Mouse (Mus musculus) gastrocnemius, adult 8-10 months (tissue): Measurements from ENCODE around the gene Cfap65. TPM values are rescaled to one million over a fixed set of nuclear protein-coding genes. Genes with fewer than 3 reads are reported as not detected.
A peak's percentile ranks its signal among the peaks of the same experiment; 100 is the strongest.

Experiments
- DNase-seq, 2 experiments: peaks; one replicate each; pipeline ENCODE4 v3.0.0; 2022; ENCODE audit warnings: low spot score in 2 of 2
- total RNA-seq, 4 experiments: library from RNA; stranded (reverse); gene quantifications; 2 replicates each; pipeline ENCODE4 v1.2.4; 2022

Gene Cfap65
- total RNA-seq, result not detected

DNA sequence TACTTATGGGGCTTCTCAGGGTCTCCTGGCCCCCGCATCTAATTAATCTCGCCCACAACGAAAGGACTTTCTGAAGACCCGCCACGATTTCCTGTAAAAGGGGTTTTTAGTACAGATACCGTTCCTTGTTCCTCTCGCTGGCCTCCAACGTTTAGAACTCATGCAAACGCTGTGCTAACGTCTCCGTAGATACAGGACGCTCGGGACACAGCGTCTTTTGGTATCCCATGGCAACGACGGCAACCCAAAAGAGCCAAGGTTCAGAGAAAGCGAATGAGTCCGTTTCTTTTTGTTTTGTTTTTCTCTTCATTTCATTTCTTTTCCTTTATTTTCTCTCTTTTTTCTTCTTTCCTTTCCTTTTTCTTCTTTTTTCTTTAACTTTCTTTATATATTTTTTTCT, at the start of gene Cfap65:
TSS of gene Cfap65 (minus strand) at position 198 of the 400 bp plus-strand sequence.
- DNase-seq, result no peak

- DNase-seq, result no peak
Observed at GRCm38 (mm10) chr1:74977001-74977400, 41.6 kb upstream of the Cfap65 start.

- DNase-seq, result no peak
Observed at GRCm38 (mm10) chr1:74975936-74976335, 40.5 kb upstream of the Cfap65 start.

DNA sequence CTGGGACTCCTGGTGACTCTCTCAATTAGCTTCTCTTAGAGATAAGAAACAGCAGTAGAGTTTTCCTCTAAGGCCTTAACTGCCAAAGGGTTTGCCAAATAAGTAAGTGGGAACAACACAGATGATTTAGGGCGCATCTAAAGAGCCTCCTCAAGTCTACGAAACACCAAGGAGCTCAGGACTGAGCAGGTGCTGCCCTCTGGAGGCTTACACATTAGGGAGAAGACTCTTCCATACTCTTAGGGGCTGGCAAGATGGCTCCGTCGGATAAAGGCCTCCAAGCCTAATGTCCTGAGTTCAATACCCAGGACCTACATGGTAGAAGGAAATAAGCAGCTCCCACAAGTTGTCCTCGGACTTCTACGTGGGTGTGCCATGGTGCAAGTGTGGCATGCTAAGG, 38.2 kb upstream of the Cfap65 start:
- no peak for DNase-seq

GRCm38 (mm10) chr1:74971353-74972050, 36.1 kb upstream of the Cfap65 start:
- no peak for DNase-seq

DNA sequence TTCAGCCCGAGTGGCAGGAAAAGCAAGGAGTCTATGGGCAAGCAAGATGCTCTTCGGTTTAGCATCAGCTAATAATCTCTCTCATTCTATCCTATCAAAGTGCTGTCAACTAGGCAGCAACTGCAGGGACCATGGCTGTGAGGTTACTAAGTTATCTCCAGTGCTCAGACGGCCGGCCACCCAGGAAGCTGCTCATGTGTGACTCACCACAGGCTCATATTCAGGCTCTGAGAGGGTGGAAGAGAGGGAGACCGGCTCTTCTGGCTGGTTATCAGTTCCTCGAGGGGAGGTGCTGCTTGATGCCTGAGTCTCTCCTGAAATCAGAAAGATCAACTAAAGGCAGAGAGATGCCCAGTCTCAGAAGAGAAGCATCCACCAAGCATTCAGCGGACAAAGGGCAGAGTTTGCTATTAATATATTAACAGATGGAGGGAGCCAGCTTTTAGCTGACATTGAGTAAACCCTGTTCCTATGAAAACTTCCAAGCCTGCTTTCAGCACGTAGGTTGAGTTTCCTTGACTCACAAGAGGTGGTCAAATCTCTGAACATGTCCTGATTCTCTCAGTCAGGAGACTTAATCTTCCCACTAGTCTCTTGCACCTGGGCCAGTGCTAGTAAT, 32.7 kb upstream of the Cfap65 start:
- no peak for DNase-seq

DNA sequence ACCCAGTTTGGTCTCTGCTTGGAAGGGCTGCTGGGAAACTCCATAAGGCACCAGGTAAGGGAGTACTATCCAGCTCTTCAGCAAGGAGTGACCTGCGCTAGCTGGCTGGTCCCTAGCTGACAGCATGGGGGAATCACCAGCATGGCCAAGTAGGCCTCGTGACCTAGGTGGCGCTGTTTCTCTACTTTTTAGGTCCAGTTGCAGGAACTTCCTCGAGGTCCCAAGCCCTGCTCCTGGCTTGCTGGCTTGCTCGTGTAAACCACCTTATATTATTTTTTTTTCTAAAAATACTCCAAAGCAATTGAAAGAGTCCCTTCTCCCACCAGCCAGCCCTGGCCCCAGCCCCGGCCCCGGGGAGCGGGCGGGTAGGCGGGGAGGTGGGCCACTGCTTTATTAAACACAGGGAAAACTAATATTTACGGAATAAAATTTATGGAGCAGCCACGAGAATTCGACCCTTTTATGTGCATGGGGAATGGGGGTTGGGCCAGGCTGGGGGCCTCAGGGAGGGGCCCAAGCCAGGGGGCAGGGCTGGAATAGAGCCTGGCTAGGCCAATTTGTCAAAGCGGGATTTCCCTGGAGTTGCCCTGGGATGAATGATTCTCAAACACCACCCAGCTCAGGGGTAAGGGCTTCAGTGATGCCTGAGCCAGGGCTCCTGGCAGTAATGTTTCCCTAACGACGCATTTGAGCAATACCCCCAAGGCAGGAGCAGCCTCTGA, 29.3 kb upstream of the Cfap65 start:
- DNase-seq, result peak; percentile 43 to 61

- DNase-seq, result no peak
Observed at GRCm38 (mm10) chr1:74962853-74963227, 27.4 kb upstream of the Cfap65 start.

DNA sequence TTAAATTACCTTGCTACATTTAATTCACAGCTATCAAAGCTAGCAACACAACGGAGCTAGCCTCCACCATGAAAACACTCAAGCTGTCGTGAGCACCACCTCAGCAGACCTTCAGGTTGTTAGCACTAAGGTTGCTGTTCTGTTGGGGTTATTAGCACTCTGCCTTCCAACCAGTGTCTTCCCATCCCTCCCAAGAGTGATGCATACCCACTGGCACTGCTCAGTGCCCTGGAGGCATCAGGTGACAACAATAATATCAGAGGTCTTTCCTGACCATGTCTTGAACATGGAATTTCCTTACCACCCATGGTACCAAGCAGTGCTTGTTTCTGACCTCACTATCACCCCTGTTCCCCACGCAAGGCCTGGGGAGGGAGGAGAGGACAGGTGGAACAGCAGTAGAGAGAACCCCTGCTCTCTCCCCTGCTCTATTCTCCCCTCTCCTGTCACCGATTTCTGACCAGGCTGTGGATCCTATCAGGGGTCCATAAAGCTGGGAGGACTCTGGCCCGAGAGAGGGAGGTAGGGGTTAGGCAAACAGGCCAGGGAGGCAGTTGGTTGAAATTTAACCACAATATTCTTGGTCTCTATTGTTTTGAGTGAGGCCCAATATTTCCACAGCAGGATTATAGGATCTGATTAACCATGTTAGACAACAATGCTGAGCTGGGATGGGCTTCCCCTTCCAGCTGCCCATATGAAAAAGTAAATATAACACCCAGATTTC, 26.9 kb upstream of the Cfap65 start:
- DNase-seq, result no peak

DNA sequence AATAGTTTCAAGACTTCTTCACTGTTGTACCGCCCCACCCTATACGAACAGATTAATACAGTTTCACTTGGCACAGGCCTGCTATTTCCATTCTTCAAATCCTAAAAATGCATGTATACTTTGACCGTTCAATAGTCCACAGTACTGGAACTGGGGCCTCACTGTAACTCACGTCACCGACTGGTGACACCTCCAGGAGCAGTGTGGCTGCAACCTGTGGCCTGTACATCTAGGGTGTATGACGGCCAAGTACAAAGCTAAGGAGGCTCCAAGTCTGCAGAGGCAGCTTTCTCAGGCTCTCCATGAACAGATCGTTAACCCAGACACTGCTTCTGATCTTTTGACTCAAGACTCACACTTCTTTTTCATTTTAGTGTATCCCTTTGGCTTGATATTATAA, 26.3 kb upstream of the Cfap65 start:
- no peak for DNase-seq

GRCm38 (mm10) chr1:74960059-74960458, 24.7 kb upstream of the Cfap65 start:
- DNase-seq, result no peak

- DNase-seq, result no peak
Observed at GRCm38 (mm10) chr1:74951556-74952210, 16.3 kb upstream of the Cfap65 start, which contains the start of gene Ihh. Gene Ihh (minus strand): TSS chr1:74951672.

GRCm38 (mm10) chr1:74950576-74951490, 15.4 kb upstream of the Cfap65 start:
- DNase-seq, result no peak

GRCm38 (mm10) chr1:74950066-74950465, 14.7 kb upstream of the Cfap65 start:
- no peak for DNase-seq

DNA sequence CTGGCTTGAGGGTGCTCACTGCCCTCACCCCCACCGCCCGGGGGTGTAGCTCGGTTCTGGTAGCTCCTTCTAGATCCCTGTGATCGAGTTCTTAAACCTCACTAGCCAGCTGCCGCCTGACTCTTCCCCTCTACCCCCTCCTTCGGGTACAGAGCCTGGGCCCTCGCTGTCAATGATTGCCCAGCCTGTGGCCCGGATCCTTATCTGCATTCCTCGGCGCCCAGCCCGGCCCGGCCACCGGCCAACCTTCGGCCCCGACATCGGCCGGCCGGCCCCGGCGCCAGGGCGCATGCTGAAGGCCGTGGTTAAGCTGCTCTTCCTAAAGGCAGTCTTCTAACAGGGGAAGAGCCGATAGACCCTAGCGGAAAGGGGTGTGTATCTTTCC, 14.3 kb upstream of the Cfap65 start:
- peak in 1 of 2 experiments; percentile 34 for DNase-seq

DNA sequence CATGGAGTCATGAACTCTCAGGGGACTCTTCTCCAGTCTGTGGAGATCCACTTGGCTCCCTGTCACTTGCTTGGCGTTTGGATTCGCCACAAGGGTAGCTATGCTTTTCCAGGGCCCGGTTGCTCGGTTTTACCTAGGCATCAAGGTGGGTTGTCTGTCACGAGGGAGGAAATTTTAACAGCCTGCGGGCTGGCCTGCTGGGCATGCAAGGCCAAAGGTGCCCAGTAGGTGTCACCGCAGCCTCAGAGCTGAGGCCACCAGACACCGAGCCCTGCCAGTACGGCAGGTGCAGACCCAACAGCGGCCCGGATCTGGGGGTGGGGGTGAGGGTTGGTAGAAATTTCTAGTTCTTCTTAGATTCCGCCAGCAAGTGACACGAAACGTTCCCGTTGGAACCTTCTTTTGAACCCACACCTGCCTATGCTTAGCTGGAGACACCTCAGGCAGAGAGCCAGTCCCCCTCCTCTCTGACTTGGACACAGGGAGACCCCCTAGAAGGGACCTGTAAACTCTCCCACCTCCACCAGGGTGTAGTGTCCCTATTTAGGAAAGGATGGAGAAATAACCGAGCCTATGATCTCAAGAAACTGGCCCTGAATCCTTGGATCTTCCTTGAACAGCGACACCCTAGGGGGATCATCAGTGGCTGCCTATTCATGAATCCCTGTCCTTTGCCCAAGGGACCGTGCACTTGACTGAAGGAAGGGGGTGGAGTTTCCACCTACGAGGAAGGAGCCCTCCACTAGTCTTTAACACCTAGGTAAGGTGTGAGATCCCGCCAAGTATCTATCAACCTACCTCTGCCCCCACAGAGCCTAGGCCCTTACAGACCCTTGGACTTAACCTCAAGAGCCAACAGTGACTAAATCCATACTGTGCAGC, 13.6 kb upstream of the Cfap65 start:
- DNase-seq, result peak; percentile 38 to 43

DNA sequence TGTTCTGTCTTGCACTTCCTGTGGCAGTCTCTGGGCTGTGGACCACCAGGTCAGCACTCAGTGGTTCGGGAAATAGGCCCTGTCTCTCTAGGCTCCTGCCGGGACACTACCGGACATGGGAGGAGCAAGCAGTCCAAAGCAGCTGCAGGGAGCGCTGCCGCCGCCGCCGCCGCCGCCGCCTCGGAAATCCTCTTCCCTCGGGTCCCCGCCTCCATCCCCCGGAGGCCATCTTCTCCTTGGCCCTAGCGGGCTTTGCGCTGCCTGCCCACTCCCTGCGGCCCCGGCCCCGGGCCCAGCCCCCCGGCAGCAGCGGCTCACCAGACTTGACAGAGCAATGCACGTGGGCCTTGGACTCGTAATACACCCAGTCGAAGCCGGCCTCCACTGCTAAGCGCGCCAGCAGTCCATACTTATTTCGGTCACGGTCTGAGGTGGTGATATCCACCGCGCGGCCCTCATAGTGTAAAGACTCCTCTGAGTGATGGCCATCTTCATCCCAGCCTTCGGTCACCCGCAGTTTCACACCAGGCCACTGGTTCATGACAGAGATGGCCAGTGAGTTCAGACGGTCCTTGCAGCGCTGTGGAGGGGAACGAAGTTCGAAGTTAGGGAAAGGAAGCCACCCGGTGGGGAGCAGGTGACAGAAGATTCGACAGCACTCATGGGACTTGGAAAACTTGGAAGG, 12.7 kb upstream of the Cfap65 start:
- DNase-seq, result no peak

- DNase-seq, result no peak
Observed at GRCm38 (mm10) chr1:74941651-74942360, 6.4 kb upstream of the Cfap65 start.
